Mouse (Mus musculus): Measurements from ENCODE around the gene Tspan8. TPM values are rescaled to one million over a fixed set of nuclear protein-coding genes. Genes with fewer than 3 reads are reported as not detected.
"Not testable (repeated sequence)": the region's sequence is repeated elsewhere in the genome, so short reads cannot be mapped to it uniquely, and the experiment has no call there.

Tspan8 gene
- polyA plus RNA-seq, 1 experiment: not detected

GRCm38 (mm10) chr10:115796072-115796788 is 20.4 kb upstream of the Tspan8 start:
- Histone ChIP-seq H3K27ac (ENCODE audit: insufficient read depth, low read length) (no peak overlapping the region), H3K4me3 (ENCODE audit: insufficient read depth, low read length) (no peak overlapping the region), H3K4me1 (ENCODE audit: control insufficient read depth, insufficient read depth, low read length) (no peaks in the 10 kb centered on the region)
- TF ChIP-seq CTCF (IDR thresholded peaks at IDR 0.05; ENCODE audit: borderline replicate concordance, insufficient read depth, low read length): no peak
- no peak for TF ChIP-seq POLR2A (IDR thresholded peaks at IDR 0.05; ENCODE audit: low read depth, low read length)

DNA sequence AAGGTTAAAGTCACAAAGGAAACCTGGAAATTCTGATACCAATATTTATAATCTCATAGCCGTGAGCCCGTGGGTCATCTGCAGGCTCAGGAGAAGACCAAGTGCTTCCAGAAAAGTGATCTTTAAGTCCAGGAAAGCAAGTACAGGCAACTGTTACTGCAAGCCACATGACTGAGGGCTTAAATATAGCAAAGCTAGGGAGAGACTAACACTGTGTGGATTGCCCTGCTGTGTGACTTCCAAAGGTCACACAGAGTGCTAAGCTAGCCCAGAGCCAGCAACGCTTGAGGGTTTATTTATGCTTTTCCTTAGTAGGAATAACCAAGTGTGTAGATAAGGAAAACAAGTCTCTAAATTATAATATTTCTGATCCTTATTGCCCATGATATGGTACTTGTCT is 15.2 kb upstream of the Tspan8 start:
- no peaks in the 10 kb centered on the region for H3K4me1 ChIP-seq (ENCODE audit: control insufficient read depth, insufficient read depth, low read length)

GRCm38 (mm10) chr10:115803013-115803412 is 13.6 kb upstream of the Tspan8 start:
- not testable (repeated sequence) for H3K27ac ChIP-seq (ENCODE audit: insufficient read depth, low read length); H3K4me1 ChIP-seq (ENCODE audit: control insufficient read depth, insufficient read depth, low read length); H3K4me3 ChIP-seq (ENCODE audit: insufficient read depth, low read length)

More for the DNA sequence above, 15.2 kb upstream of the Tspan8 start:
- H3K27ac ChIP-seq (ENCODE audit: insufficient read depth, low read length): no peak overlapping the region
- no peak for TF ChIP-seq CTCF (IDR thresholded peaks at IDR 0.05; ENCODE audit: borderline replicate concordance, insufficient read depth, low read length)
- no peak for TF ChIP-seq POLR2A (IDR thresholded peaks at IDR 0.05; ENCODE audit: low read depth, low read length)
- H3K4me3 ChIP-seq (ENCODE audit: insufficient read depth, low read length): no peak overlapping the region

DNA sequence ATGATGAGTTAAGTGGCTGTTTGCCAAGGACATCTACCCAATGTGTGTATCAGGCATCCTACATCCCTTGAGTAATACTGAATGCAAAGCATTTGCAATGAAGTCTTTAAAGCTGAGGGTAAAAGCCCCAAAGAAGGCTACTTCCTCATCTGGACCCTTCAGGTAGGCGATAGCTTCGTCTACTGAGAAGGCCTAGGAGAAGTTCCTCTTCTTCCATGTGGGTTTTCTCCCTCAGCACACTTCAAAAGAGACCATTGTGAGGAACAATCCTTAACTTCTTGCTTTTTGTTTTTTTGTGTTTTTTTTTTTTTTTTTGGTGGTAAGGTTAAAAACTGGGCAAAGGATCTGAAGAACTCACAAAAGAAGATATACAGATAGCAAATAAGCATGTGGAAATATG is 12.9 kb upstream of the Tspan8 start:
- Histone ChIP-seq H3K4me3 (ENCODE audit: insufficient read depth, low read length) (no peak overlapping the region), H3K4me1 (ENCODE audit: control insufficient read depth, insufficient read depth, low read length) (no peaks in the 10 kb centered on the region)
- no peak for TF ChIP-seq POLR2A (IDR thresholded peaks at IDR 0.05; ENCODE audit: low read depth, low read length)

DNA sequence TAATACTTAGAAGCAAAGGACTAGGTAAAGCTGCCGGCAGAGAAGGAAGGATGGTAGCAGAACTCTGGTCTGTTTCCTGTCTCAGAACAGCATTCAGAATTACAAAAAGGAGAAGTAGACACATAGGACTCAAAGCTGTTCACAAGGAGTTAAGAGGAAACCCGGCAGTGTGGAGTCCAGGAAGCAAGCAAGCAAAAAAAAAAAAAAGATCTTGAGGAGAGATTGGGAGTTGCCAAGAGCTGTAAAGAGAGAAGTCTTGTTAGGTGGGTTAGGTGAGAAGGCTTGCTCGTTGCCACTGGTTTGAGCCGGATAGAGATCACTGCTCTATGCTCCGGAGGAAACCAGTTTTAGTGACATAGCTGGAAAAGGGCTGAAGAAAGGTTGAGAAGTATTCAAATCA is 10.6 kb upstream of the Tspan8 start:
- Histone ChIP-seq H3K4me1 (ENCODE audit: control insufficient read depth, insufficient read depth, low read length) (no peaks in the 10 kb centered on the region), H3K27ac (ENCODE audit: insufficient read depth, low read length) (no peak overlapping the region), H3K4me3 (ENCODE audit: insufficient read depth, low read length) (no peak overlapping the region)
- TF ChIP-seq POLR2A (IDR thresholded peaks at IDR 0.05; ENCODE audit: low read depth, low read length) (no peak), CTCF (IDR thresholded peaks at IDR 0.05; ENCODE audit: borderline replicate concordance, insufficient read depth, low read length) (no peak)

More for the DNA sequence above, 12.9 kb upstream of the Tspan8 start:
- H3K27ac ChIP-seq (ENCODE audit: insufficient read depth, low read length): no peak overlapping the region

DNA sequence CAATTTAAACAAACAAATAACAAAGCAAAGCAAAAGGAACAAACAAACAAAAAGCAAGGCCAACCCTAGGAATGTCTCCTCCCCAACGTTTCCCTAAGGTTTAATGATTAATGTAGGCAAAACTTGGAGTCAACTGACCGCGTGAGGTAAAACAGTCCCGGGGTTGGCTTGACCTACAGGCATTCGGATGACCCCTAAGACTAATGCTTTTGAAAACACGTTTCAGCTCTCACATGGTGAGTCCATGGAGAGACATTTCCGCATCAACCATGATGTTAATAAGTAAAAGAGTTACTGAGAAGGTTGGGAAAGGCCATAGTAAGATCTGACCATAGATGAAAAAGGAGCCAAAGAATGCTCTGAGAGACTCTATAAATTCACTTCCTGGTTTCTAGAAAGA is 7.5 kb upstream of the Tspan8 start:
- Histone ChIP-seq H3K27ac (ENCODE audit: insufficient read depth, low read length) (no peak overlapping the region), H3K4me3 (ENCODE audit: insufficient read depth, low read length) (no peak overlapping the region), H3K4me1 (ENCODE audit: control insufficient read depth, insufficient read depth, low read length) (no peaks in the 10 kb centered on the region)
- TF ChIP-seq POLR2A (IDR thresholded peaks at IDR 0.05; ENCODE audit: low read depth, low read length): no peak
- TF ChIP-seq CTCF (IDR thresholded peaks at IDR 0.05; ENCODE audit: borderline replicate concordance, insufficient read depth, low read length): no peak

DNA sequence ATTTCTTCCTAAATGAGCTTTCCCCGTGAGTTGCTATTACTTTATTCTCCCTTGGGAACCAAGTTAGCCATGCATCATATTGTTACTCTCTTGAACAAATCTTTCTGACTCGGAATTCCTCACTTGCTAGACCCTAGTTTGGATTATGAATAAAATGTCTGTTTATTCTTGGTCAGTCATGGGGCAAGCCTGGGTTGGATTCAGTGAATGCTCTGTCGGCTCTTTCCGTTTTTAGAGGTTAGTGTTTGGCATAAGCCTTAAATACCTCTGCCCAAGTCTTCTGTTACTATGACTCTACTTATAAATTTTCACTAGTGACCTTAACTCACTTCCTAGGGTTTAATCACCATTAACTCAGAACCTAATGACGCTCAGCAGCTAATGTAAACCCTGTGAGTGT is 5.1 kb upstream of the Tspan8 start:
- TF ChIP-seq CTCF (IDR thresholded peaks at IDR 0.05; ENCODE audit: borderline replicate concordance, insufficient read depth, low read length) (no peak), POLR2A (IDR thresholded peaks at IDR 0.05; ENCODE audit: low read depth, low read length) (no peak)
- H3K27ac ChIP-seq (ENCODE audit: insufficient read depth, low read length): no peak overlapping the region
- no peaks in the 10 kb centered on the region for H3K4me1 ChIP-seq (ENCODE audit: control insufficient read depth, insufficient read depth, low read length)
- no peak overlapping the region for H3K4me3 ChIP-seq (ENCODE audit: insufficient read depth, low read length)

DNA sequence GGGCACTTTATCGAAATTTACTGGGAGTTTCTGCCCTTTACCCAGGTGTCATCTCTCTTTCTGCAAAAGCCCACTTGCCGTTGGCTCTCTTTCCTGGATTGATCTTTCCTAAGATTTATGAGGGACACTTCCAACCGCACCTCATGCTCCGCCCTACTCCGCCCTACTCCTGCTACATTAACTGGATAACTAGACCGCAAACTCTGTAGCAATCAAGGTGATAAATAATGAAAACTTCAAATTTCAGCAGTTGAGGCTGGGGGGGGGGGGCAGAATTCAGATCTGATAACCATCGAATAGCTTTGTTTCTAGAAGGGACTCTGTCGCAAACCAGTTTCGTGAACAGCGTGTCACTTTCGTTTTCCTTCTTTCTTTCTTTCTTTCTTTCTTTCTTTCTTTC is 1.8 kb upstream of the Tspan8 start:
- H3K27ac ChIP-seq (ENCODE audit: insufficient read depth, low read length): no peak overlapping the region
- no peak for TF ChIP-seq CTCF (IDR thresholded peaks at IDR 0.05; ENCODE audit: borderline replicate concordance, insufficient read depth, low read length)
- TF ChIP-seq POLR2A (IDR thresholded peaks at IDR 0.05; ENCODE audit: low read depth, low read length): no peak
- no peaks in the 10 kb centered on the region for H3K4me1 ChIP-seq (ENCODE audit: control insufficient read depth, insufficient read depth, low read length)
- no peak overlapping the region for H3K4me3 ChIP-seq (ENCODE audit: insufficient read depth, low read length)

DNA sequence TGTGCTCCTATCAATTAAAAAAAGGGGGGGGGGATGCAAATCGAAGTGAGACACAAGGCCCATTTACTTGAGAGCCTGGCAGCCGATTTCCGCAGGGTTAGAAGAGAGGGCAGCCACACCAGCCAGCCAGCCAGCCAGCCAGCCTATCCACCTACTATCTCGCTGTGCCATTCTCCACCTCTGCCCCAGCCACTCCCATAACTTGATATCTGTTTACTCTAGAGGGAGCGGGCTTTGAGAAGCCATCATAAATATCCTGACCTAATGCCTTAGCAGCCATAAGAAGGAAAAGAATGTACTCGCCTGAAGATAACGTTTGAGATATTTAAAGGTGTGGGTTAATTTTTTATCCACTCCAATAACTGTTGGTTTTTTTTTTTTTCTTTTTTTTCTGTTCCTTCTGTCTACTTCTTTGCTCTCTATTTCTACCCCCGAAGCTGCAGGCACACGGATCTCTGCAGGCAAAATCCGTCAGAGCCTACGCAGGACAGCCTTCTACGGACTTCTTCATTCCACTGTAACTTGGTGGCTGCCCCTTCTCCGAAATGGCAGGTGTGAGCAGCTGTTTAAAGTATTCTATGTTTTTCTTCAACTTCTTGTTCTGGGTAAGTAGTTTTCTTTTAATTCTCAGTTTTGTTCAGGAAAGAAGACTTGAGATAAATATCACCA is 558 bp downstream of the Tspan8 start:
- H3K4me3 ChIP-seq (ENCODE audit: insufficient read depth, low read length): no peak overlapping the region
- H3K27ac ChIP-seq (ENCODE audit: insufficient read depth, low read length): no peak overlapping the region
- peaks cover 3% of the 10 kb centered on the region for H3K4me1 ChIP-seq (ENCODE audit: control insufficient read depth, insufficient read depth, low read length)
- no peak for TF ChIP-seq CTCF (IDR thresholded peaks at IDR 0.05; ENCODE audit: borderline replicate concordance, insufficient read depth, low read length)
- no peak for TF ChIP-seq POLR2A (IDR thresholded peaks at IDR 0.05; ENCODE audit: low read depth, low read length)

DNA sequence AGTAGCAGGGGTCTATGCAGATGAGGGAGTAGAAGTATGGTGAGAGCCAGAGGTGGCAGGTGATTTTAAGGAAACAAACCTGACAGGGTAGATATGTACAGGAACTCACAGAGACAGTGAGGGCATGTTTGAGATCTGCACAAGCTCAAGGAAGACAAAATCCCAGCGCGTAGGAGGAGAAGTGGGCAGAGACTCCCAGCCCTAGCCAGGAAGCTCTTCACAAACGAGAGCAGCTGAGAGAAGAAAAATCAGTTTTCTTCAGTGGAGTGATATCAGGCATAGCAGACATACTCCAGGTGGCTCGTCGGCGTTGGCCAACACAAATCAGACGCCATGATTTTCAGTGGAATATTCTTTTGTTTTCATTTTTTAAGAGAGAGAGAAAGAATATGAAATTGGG is 8.7 kb downstream of the Tspan8 start:
- Histone ChIP-seq H3K4me1 (ENCODE audit: control insufficient read depth, insufficient read depth, low read length) (peaks cover 3% of the 10 kb centered on the region), H3K27ac (ENCODE audit: insufficient read depth, low read length) (no peak overlapping the region), H3K4me3 (ENCODE audit: insufficient read depth, low read length) (no peak overlapping the region)
- no peak for TF ChIP-seq POLR2A (IDR thresholded peaks at IDR 0.05; ENCODE audit: low read depth, low read length)
- no peak for TF ChIP-seq CTCF (IDR thresholded peaks at IDR 0.05; ENCODE audit: borderline replicate concordance, insufficient read depth, low read length)
